Mouse (Mus musculus) C2C12 (cell line): ENCODE measurements around the gene S100a4.

ENCODE experiments used
- CTCF ChIP-seq: IDR thresholded peaks from one replicate; pipeline ENCODE4 v1.5.1; 2011; ENCODE audit not compliant: control insufficient read depth, insufficient read depth, insufficient read length
- MAX ChIP-seq: IDR thresholded peaks from one replicate; pipeline ENCODE4 v1.6.1; 2011; ENCODE audit warnings: mild to moderate bottlenecking, control low read depth
- MYOD1 ChIP-seq: IDR thresholded peaks from one replicate; pipeline ENCODE4 v1.6.1; 2011; ENCODE audit warnings: low read depth; ENCODE audit not compliant: control insufficient read depth, insufficient read length
- MYOG ChIP-seq: IDR thresholded peaks from one replicate; pipeline ENCODE4 v1.6.1; 2011; ENCODE audit not compliant: control insufficient read depth, insufficient read length; ENCODE audit errors: extremely low read depth
- USF1 ChIP-seq: IDR thresholded peaks from one replicate; pipeline ENCODE4 v1.6.1; 2011; ENCODE audit warnings: low read depth, mild to moderate bottlenecking, control low read depth, moderate library complexity

- TF ChIP-seq CTCF, result no peak
- TF ChIP-seq MYOD1, result no peak
- no peak for TF ChIP-seq MAX
- no peak for TF ChIP-seq MYOG
- no peak for TF ChIP-seq USF1
These were observed 3.5 kb upstream of the S100a4 start for GRCm38 (mm10) chr3:90600036-90600435.
